Mouse (Mus musculus): ENCODE results near the gene Acvr2b. TPM values are rescaled to one million over a fixed set of nuclear protein-coding genes. Genes with fewer than 3 reads are reported as not detected.
A peak's percentile ranks its signal among the peaks of the same experiment; 100 is the strongest.

Acvr2b gene
- total and polyA plus RNA-seq, 2 experiments from 2014 or later = 6.6 TPM

DNA sequence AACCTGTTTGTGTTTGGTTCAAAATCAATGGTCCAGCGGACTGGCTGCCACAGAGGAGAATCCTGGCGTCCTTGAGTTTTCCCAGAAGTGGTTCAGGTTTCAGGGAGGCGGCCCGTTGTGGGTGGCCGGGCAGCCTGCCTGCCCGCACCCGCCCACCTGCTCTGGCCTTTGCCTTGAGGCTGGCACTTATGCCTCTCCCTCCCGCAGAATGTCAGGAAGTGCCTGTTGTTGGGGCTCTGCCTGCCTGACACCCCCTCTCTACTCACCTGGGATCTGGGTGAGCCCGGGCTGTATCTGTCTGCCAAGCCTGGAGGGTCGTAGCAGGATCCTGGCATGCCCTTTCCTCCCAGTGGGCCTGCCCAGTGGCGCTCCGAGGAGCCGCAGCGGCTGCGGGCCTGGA is 6.0 kb downstream of the Acvr2b start:
- H3K4me1 ChIP-seq (ENCODE audit: control insufficient read depth, insufficient read depth) = peaks cover 25% of the 10 kb centered on the region
- H3K9me3 ChIP-seq (replicated peaks; ENCODE audit: control insufficient read depth, low read length) = peaks cover 16% of the 10 kb centered on the region
- no peak overlapping the region for H3K4me3 ChIP-seq (ENCODE audit: low read depth, low read length)
- H3K36me3 ChIP-seq (replicated peaks; ENCODE audit: control insufficient read depth, insufficient read depth, low read length) = no peaks in the 10 kb centered on the region; the same call in 1 of the 2 replicates
- TF ChIP-seq CTCF (IDR thresholded peaks at IDR 0.05; ENCODE audit: low read depth) = no peak
- no peak for TF ChIP-seq EP300 (IDR thresholded peaks at IDR 0.05; ENCODE audit: low read depth)
- DNase-seq (ENCODE audit: low spot score) (no peak), ATAC-seq (ENCODE audit: insufficient read depth, low read depth) (no peak)
- H3K27ac ChIP-seq (ENCODE audit: low read depth) = no peak overlapping the region
- no peak overlapping the region for H3K4me2 ChIP-seq (ENCODE audit: low read depth, low read length)
- 66% methylated on average over 15 of the region's 15 CpGs for WGBS
- no peaks in the 10 kb centered on the region for H3K27me3 ChIP-seq (ENCODE audit: control insufficient read depth, insufficient read depth, low read length)
- H3K9ac ChIP-seq (replicated peaks; ENCODE audit: low read depth, low read length) = no peak overlapping the region

DNA sequence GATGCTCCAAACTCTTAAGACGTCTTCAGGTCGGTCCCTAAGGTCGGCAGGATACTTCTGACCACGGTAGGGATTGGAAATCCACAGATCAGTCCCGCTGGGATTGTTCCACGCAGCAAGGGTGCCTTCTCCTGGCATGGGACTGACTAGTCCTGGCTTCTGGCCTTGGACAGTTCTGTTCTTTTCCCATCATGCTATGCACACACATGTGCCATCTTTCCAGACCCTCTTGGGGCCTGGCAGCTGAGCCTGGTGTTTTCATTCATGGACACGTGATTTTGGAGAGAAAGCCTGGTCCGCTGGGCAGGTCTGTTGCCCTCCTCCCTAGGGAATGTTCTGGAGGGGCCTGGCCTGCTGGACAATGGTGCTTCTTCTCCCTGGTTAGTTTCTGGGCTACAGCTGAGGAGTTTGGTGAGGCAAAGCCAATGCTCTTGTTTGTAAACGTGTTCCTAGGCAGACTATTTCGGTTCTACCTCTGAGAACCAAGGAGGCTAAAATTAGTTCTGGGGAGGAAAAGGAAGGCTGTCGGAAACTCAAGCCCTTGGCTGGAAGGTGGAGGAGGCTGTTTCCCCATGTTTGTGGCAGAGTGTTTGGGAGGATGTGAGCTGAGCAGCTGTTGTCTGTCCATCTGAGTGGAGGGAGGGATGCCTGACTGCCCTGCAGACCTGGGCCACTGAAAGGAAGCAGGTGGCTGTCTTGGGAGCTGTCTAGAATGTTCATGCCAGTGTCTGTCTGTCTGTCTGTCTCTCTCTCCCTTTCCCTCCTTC is 7.2 kb downstream of the Acvr2b start:
- Histone ChIP-seq H3K9me3 (replicated peaks; ENCODE audit: control insufficient read depth, low read length) (peaks cover 23% of the 10 kb centered on the region), H3K36me3 (replicated peaks; ENCODE audit: control insufficient read depth, insufficient read depth, low read length) (no peaks in the 10 kb centered on the region; the same call in 1 of the 2 replicates), H3K27ac (ENCODE audit: low read depth) (peak overlapping the region; percentile 56), H3K4me2 (ENCODE audit: low read depth, low read length) (no peak overlapping the region), H3K4me1 (ENCODE audit: control insufficient read depth, insufficient read depth) (peaks cover 16% of the 10 kb centered on the region; the same call in 1 of the 2 replicates), H3K4me3 (ENCODE audit: low read depth, low read length) (no peak overlapping the region), H3K27me3 (ENCODE audit: control insufficient read depth, insufficient read depth, low read length) (no peaks in the 10 kb centered on the region), H3K9ac (replicated peaks; ENCODE audit: low read depth, low read length) (no peak overlapping the region)
- DNase-seq (ENCODE audit: low spot score) (no peak), ATAC-seq (ENCODE audit: insufficient read depth, low read depth) (peak; percentile 36)
- TF ChIP-seq EP300 (IDR thresholded peaks at IDR 0.05; ENCODE audit: low read depth) = no peak
- TF ChIP-seq CTCF (IDR thresholded peaks at IDR 0.05; ENCODE audit: low read depth) = no peak
- WGBS = 47% methylated on average over 11 of the region's 11 CpGs

DNA sequence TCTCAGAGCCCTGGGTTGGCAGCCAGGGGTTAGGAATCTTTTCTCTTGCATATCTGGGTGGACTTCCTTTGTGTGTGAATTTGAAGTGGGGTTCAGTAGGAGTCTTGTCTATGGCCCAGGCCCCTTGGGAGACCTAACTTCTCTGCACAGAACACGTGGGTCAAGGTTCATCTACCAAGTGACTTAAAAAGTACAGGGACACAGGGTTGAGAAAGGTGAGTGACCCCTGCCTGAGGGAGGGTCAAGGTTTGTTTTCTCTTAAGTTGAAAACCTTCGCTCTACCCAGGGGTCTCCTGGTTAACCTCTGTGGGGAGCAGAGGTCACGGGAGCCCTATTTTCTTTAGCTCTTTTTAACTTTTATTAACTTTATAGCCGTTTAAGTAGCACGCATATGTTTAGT is 7.9 kb downstream of the Acvr2b start:
- TF ChIP-seq EP300 (IDR thresholded peaks at IDR 0.05; ENCODE audit: low read depth) = no peak
- TF ChIP-seq CTCF (IDR thresholded peaks at IDR 0.05; ENCODE audit: low read depth) = no peak
- WGBS = 82% methylated on average over 5 of the region's 5 CpGs
- DNase-seq (ENCODE audit: low spot score) (no peak), ATAC-seq (ENCODE audit: insufficient read depth, low read depth) (no peak)
- Histone ChIP-seq H3K4me3 (ENCODE audit: low read depth, low read length) (no peak overlapping the region), H3K9ac (replicated peaks; ENCODE audit: low read depth, low read length) (no peak overlapping the region), H3K4me2 (ENCODE audit: low read depth, low read length) (no peak overlapping the region), H3K36me3 (replicated peaks; ENCODE audit: control insufficient read depth, insufficient read depth, low read length) (no peaks in the 10 kb centered on the region; the same call in 1 of the 2 replicates), H3K27ac (ENCODE audit: low read depth) (no peak overlapping the region), H3K27me3 (ENCODE audit: control insufficient read depth, insufficient read depth, low read length) (no peaks in the 10 kb centered on the region), H3K4me1 (ENCODE audit: control insufficient read depth, insufficient read depth) (peaks cover 16% of the 10 kb centered on the region; the same call in 1 of the 2 replicates), H3K9me3 (replicated peaks; ENCODE audit: control insufficient read depth, low read length) (peaks cover 23% of the 10 kb centered on the region)

DNA sequence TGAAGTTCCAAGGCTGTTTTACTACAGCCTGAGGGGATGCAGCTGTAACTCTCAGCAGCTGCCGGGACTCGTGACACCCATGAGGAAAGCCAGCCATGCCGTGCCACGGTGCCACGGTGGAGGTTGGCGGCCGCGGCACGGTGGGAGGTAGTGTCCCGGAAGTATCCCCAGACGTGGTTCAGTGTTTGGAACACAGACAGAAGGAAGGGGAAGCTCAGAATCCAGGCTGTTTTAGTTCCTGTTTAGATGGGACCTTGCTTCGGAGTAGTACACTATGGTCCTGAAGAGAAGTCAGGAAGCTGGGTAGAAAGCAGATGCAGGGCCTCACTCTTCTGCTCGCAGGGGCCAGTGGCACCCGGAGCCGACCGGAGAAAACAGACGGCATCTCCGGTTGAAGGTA is 16.1 kb downstream of the Acvr2b start:
- WGBS = 54% methylated on average over 18 of the region's 18 CpGs
- no peaks in the 10 kb centered on the region; the same call in 1 of the 2 replicates for H3K36me3 ChIP-seq (replicated peaks; ENCODE audit: control insufficient read depth, insufficient read depth, low read length)
- no peak overlapping the region for H3K4me3 ChIP-seq (ENCODE audit: low read depth, low read length)
- peaks cover 5% of the 10 kb centered on the region; the same call in 1 of the 2 replicates for H3K4me1 ChIP-seq (ENCODE audit: control insufficient read depth, insufficient read depth)
- H3K4me2 ChIP-seq (ENCODE audit: low read depth, low read length) = no peak overlapping the region
- peaks cover 5% of the 10 kb centered on the region for H3K9me3 ChIP-seq (replicated peaks; ENCODE audit: control insufficient read depth, low read length)
- no peak for DNase-seq (ENCODE audit: low spot score)
- no peak for TF ChIP-seq EP300 (IDR thresholded peaks at IDR 0.05; ENCODE audit: low read depth)
- TF ChIP-seq CTCF (IDR thresholded peaks at IDR 0.05; ENCODE audit: low read depth) = no peak
- no peak overlapping the region for H3K27ac ChIP-seq (ENCODE audit: low read depth)
- ATAC-seq (ENCODE audit: insufficient read depth, low read depth) = no peak
- no peak overlapping the region for H3K9ac ChIP-seq (replicated peaks; ENCODE audit: low read depth, low read length)
- H3K27me3 ChIP-seq (ENCODE audit: control insufficient read depth, insufficient read depth, low read length) = no peaks in the 10 kb centered on the region

DNA sequence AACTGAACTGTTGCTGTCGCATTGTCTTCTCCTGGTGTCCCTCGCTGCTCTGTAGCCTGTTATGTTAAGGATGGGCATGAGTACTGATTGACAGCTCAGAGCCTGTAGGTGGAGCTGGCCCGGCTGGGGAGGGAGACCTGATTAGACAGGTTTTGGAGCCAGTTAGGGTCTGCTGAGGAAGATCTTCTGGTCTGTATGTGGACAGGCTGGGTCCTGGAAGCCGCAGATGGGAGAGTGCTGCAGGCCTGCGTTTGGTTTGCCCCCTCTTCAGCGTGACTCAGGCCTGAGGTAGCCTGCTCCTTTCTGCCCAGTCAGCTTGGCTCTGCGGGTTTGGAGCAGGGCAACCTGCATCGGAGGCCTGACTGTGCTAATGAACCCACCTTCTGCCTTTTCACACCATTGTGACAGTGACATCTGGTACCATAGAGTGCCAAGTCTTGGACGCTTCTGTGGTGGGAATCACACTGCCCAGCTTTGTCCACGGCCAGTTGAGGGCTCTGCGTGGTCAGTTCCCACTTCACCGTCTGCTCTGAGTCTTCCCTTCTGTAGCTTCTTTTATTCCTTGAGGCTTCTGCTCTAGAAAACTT is 18.0 kb downstream of the Acvr2b start:
- H3K4me3 ChIP-seq (ENCODE audit: low read depth, low read length) = no peak overlapping the region
- no peak overlapping the region for H3K27ac ChIP-seq (ENCODE audit: low read depth)
- no peak overlapping the region for H3K4me2 ChIP-seq (ENCODE audit: low read depth, low read length)
- ATAC-seq (ENCODE audit: insufficient read depth, low read depth) (no peak), DNase-seq (ENCODE audit: low spot score) (no peak)
- 78% methylated on average over 12 of the region's 12 CpGs for WGBS
- H3K9me3 ChIP-seq (replicated peaks; ENCODE audit: control insufficient read depth, low read length) = no peaks in the 10 kb centered on the region
- no peaks in the 10 kb centered on the region for H3K36me3 ChIP-seq (replicated peaks; ENCODE audit: control insufficient read depth, insufficient read depth, low read length)
- H3K4me1 ChIP-seq (ENCODE audit: control insufficient read depth, insufficient read depth) = peaks cover 12% of the 10 kb centered on the region
- TF ChIP-seq CTCF (IDR thresholded peaks at IDR 0.05; ENCODE audit: low read depth) (no peak), EP300 (IDR thresholded peaks at IDR 0.05; ENCODE audit: low read depth) (no peak)
- H3K9ac ChIP-seq (replicated peaks; ENCODE audit: low read depth, low read length) = no peak overlapping the region
- H3K27me3 ChIP-seq (ENCODE audit: control insufficient read depth, insufficient read depth, low read length) = no peaks in the 10 kb centered on the region

Data from heart, postnatal 0 days (tissue).